Mouse (Mus musculus) lung, adult 2 months (tissue): ENCODE data around the gene Mastl.

Source experiments
- CTCF ChIP-seq: fragments of 200-500 bp; IDR thresholded peaks from 2 replicates; pipeline ENCODE4 v1.5.1; 2011; ENCODE audit warnings: mild to moderate bottlenecking, low read length, control low read depth; ENCODE audit not compliant: insufficient read depth
- POLR2A ChIP-seq: fragments of 200-500 bp; IDR thresholded peaks from 2 replicates; pipeline ENCODE4 v1.6.1; 2011; ENCODE audit warnings: low read depth, mild to moderate bottlenecking, control low read depth, low read length, borderline replicate concordance; ENCODE audit errors: extremely low read depth

GRCm38 (mm10) chr2:23201034-23201433 lies 45.2 kb upstream of the Mastl start:
- TF ChIP-seq CTCF (no peak), POLR2A (no peak)
